Mouse (Mus musculus) olfactory bulb, adult 2 months (tissue): ENCODE measurements around the gene Kif17. TPM values are rescaled to one million over a fixed set of nuclear protein-coding genes. Genes with fewer than 3 reads are reported as not detected.
A peak's percentile ranks its signal among the peaks of the same experiment; 100 is the strongest.

Source experiments
- H3K27ac ChIP-seq: fragments of 200-500 bp; 2 replicates; pipeline ENCODE4 v1.5.1; 2012; ENCODE audit warnings: low read depth, low read length; ENCODE audit not compliant: insufficient read depth
- H3K4me1 ChIP-seq: fragments of 200-500 bp; 2 replicates; pipeline ENCODE4 v1.6.1; 2012; ENCODE audit warnings: low read length; ENCODE audit not compliant: control insufficient read depth, insufficient read depth
- H3K4me3 ChIP-seq: fragments of 200-500 bp; 2 replicates; pipeline ENCODE4 v1.5.1; 2012; ENCODE audit warnings: mild to moderate bottlenecking, low read depth, low read length, moderate library complexity; ENCODE audit not compliant: insufficient read depth
- CTCF ChIP-seq: fragments of 200-500 bp; IDR thresholded peaks from 2 replicates; pipeline ENCODE4 v1.5.1; 2012; ENCODE audit warnings: low read depth, mild to moderate bottlenecking, low read length, moderate library complexity; ENCODE audit not compliant: insufficient read depth
- POLR2A ChIP-seq: fragments of 200-500 bp; IDR thresholded peaks from 2 replicates; pipeline ENCODE4 v1.6.1; 2012; ENCODE audit warnings: mild to moderate bottlenecking, low read depth, low read length, moderate library complexity; ENCODE audit not compliant: insufficient read depth
- WGBS: fragments of 180-500 bp; shearing (Covaris S2); methylation state at CpG from one replicate; pipeline ENCODE4 v1.1.7; 2018; 5-methylcytosine and 5-hydroxymethylcytosine counted together
- polyA plus RNA-seq: library from polyadenylated mRNA; stranded (reverse); fragments of >200 nt; gene quantifications from 2 replicates; pipeline ENCODE4 v1.2.4, GENCODE M21; 2012; ENCODE audit warnings: low replicate concordance; ENCODE audit not compliant: missing spikeins, insufficient read depth, insufficient read length

Gene Kif17
- polyA plus RNA-seq, 1 experiment, result not detected

DNA sequence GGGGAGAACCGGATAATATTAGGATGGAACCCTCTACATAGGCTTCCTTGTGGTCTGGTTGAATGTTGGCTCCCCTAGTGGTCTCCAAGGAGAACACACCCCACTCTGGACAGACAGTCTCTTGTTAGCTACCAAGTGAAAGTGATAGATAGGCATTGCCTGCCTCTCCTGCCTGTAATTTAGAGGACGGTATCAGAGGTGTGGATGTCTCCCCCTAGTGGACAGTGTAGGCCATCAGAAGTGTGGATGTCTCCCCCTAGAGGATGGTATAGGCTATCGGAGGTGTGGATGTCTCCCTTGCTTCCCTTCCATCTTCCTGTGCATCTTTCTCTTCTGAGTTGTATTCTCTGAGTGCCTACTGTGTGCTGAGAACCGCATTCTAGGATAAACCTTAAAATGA, 32.6 kb downstream of the Kif17 start:
- TF ChIP-seq POLR2A (no peak), CTCF (no peak)
- Histone ChIP-seq H3K4me1 (peaks cover 11% of the 10 kb centered on the region), H3K27ac (no peak overlapping the region), H3K4me3 (no peak overlapping the region)
- 20% methylated on average over 4 of the region's 4 CpGs for WGBS

DNA sequence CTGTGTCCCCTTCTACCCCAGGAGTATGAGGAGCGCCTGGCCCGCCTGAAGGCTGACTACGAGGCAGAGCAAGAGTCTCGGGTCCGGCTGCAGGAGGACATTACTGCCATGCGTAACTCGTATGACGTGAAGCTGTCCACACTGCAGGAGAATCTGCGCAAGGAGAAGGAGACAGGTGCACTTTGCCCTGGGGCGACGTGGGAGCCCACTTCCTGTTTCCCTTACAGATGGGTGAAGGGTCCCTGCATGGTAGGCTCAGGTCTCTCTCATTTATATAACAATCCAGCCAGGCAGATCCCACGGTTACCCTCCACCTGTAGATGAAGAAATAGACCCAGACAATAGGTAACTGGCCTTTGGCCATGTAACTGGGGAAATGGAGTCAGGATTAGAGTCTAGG, 36.2 kb downstream of the Kif17 start:
- Histone ChIP-seq H3K4me3 (no peak overlapping the region), H3K27ac (no peak overlapping the region), H3K4me1 (no peaks in the 10 kb centered on the region)
- WGBS, result 93% methylated on average over 12 of the region's 12 CpGs
- TF ChIP-seq CTCF (no peak), POLR2A (no peak)

DNA sequence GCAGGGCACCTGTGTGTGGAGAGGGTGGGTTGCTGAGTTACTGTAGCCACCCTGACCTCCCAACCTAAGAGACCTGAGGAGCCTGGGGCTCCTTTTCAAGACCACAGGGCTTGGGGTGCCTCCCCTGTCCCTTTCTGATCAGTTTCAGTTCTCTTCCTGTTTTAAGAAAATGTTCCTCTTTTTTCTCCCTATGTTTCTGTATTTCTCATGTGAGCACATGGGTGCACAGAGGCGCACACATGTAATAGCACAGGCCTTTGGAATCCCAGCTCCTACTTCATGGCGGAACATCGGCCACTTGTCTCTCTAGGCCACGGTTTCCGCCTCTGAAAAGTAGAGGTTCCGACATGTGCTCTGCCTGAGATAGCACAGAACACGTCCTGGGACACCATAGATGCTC, 38.5 kb downstream of the Kif17 start:
- TF ChIP-seq CTCF (no peak), POLR2A (no peak)
- 86% methylated on average over 7 of the region's 7 CpGs for WGBS
- H3K4me3 ChIP-seq, result no peak overlapping the region
- peaks cover 4% of the 10 kb centered on the region for H3K4me1 ChIP-seq
- H3K27ac ChIP-seq, result no peak overlapping the region

DNA sequence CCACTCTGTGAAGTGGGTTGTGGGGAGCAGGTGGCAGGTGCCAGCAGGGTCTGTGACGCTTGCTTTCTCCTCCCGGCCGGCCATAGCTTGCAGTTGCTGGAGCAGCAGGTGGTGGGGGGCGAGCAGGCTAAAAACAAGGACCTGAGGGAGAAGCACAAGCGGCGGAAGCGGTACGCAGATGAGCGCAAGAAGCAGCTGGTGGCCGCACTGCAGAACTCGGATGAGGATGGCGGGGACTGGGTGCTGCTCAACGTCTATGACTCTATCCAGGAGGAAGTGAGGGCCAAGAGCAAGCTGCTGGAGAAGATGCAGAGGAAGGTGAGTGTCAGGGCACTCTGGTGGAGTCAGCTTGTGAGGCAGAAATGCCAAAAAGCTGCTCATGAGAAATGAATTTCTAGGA, 41.8 kb downstream of the Kif17 start:
- WGBS, result 88% methylated on average over 13 of the region's 13 CpGs
- no peak overlapping the region for H3K27ac ChIP-seq
- TF ChIP-seq POLR2A, result no peak
- TF ChIP-seq CTCF, result no peak
- peaks cover 9% of the 10 kb centered on the region for H3K4me1 ChIP-seq
- H3K4me3 ChIP-seq, result no peak overlapping the region

DNA sequence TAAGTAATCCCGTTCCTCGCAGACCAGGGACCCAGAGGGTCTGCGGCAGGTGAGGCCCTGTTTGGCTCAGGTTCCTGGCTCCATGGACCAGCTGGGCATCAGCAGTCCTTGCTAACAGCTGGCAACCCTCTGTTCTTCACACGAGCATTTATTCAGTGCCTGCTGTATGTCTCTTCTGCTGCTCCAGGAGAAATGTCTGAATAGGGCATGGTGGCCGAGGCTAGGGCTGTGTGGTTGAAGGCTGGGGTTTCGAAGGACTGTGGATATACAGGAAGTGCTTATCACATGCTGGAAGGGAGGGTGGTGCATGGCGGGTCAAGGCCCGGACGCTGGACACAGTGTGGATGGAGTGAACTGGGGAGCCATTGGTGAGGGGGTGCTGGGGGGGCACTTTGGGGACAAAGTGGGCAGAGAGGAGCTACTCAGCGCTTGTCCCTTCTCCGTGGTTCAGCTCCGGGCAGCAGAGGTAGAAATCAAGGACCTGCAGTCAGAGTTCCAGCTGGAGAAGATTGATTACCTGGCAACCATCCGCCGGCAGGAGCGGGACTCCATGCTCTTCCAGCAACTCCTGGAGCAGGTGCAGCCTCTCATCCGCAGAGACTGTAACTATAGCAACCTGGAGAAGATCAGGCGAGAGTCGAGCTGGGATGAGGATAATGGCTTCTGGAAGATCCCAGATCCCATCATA, 43.2 kb downstream of the Kif17 start:
- TF ChIP-seq CTCF, result no peak
- TF ChIP-seq POLR2A, result no peak
- Histone ChIP-seq H3K4me1 (peaks cover 9% of the 10 kb centered on the region), H3K4me3 (no peak overlapping the region), H3K27ac (no peak overlapping the region)
- WGBS, result 74% methylated on average over 18 of the region's 18 CpGs

DNA sequence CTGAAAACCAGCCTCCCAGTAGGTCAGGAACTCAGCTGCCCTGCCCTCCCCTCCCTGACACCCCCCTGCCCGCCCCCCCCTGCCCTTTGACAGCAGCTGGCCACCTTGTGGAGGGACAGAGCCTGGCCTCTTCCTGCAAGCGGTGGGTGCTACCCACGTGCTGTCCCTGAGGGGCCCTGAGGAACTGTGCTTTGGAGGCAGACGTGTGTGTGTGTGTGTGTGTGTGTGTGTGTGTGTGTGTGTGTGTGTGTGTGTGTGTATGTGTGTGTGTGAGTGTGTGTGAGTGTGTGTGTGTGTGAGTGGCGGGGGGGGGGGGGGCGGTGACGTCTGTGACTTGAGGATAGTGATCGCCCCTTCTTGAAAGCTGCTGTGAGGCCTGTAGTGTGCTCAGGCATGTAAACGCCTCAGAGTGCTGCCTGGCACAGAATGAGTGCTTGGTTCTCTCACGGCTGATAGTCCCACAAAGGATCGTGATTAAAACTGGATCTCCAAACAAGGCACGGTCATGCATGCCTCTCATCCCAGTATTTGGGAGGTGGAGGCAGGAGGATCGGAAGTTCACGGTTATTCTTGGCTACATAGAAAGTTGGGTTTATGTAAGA, 43.8 kb downstream of the Kif17 start:
- H3K4me1 ChIP-seq, result peaks cover 9% of the 10 kb centered on the region
- TF ChIP-seq CTCF, result no peak
- no peak for TF ChIP-seq POLR2A
- no peak overlapping the region for H3K27ac ChIP-seq
- no peak overlapping the region for H3K4me3 ChIP-seq
- WGBS, result 52% methylated on average over 12 of the region's 14 CpGs

DNA sequence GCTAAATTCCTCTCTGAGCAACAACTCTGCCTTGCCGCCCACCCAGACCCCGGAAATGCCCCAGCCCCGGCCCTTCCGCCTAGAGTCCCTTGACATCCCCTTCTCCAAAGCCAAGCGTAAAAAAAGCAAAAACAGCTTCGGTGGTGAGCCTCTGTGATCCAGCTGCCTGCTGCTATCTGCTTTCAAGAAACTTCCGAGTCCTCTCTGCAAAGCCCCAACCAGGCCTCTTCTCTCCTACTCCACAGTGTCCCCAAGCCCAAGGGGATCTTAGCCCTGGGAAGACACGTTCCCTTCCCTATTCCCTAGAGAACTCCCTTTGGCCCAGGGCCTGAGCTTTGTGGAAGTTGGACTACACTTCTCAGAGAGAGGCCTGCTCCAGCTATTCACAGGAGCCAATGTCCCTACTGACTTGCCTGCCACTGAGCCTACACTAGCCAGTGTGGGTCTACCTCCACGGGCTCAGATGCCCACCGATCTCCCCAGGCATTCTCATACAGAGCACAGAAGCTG, 51.1 kb downstream of the Kif17 start:
- H3K4me3 ChIP-seq, result no peak overlapping the region
- H3K27ac ChIP-seq, result no peak overlapping the region
- 86% methylated on average over 10 of the region's 10 CpGs for WGBS
- TF ChIP-seq POLR2A (no peak), CTCF (no peak)
- peaks cover 9% of the 10 kb centered on the region for H3K4me1 ChIP-seq

DNA sequence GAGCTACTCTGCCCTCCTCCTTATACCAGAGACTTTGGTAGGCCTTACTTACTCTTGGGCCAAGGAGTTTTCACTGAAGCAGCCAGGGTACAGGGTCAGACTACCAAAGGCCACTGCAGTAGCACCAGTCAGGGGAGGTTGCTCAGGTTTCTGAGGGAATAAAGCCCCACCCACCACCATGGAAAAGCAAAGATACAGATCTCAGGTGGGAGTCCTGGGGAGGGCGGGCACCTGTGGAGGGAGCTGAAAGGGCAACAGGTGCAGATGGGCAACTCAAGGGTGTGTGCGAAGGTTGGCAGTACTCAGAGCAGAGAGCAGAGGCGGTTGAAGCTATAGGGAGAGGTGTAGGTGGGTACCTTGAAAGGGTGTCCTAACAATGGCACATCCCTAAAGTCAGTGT, 52.8 kb downstream of the Kif17 start:
- H3K4me1 ChIP-seq, result peaks cover 9% of the 10 kb centered on the region
- WGBS, result 91% methylated on average over 3 of the region's 3 CpGs
- no peak overlapping the region for H3K4me3 ChIP-seq
- no peak overlapping the region for H3K27ac ChIP-seq
- TF ChIP-seq POLR2A (no peak), CTCF (no peak)

DNA sequence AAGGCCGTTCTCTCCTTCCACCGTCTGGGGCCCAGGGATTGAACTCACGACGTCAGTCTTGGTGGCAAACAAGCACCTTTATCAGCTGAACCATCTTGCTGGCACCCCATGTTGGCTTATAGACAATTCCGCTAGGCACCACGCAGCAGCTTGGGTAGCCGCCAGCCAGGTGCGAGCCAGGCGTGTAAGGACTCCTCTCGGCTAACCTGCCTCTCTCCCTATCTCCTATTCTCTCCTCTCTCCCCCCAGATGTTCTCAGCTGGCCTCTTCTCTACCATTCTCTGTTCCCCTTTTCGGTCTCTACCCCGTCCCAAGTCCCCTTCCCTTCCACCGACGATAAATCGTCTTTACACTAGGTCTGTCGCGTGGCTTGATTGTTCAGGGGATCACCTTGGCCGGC, 53.5 kb downstream of the Kif17 start:
- peak overlapping the region; percentile 64 for H3K4me3 ChIP-seq
- WGBS, result 12% methylated on average over 18 of the region's 18 CpGs
- TF ChIP-seq POLR2A, result no peak
- no peak for TF ChIP-seq CTCF
- H3K27ac ChIP-seq, result no peak overlapping the region
- peaks cover 9% of the 10 kb centered on the region for H3K4me1 ChIP-seq
